Mouse (Mus musculus) spleen, adult 2 months (tissue): Measurements from ENCODE around the gene Timm23.

Experiments
- CTCF ChIP-seq: fragments of 200-500 bp; IDR thresholded peaks from 2 replicates; pipeline ENCODE4 v1.5.1; 2011; ENCODE audit warnings: mild to moderate bottlenecking, inconsistent platforms; ENCODE audit not compliant: insufficient read depth, insufficient read length, insufficient replicate concordance; ENCODE audit errors: extremely low read depth
- POLR2A ChIP-seq: fragments of 200-500 bp; IDR thresholded peaks from 2 replicates; pipeline ENCODE4 v1.6.1; 2011; ENCODE audit warnings: low read depth, low read length, inconsistent platforms

- TF ChIP-seq POLR2A = no peak
- TF ChIP-seq CTCF = no peak
These were observed 57.0 kb downstream of the Timm23 start for GRCm38 (mm10) chr14:32144734-32145133.
